Mouse (Mus musculus) MEL (cell line): ENCODE measurements around the gene Vwa8. TPM values are rescaled to one million over a fixed set of nuclear protein-coding genes. Genes with fewer than 3 reads are reported as not detected.

ENCODE experiments used
- DNase-seq: peaks from one replicate; pipeline ENCODE4 v3.0.0; 2011; ENCODE audit warnings: low read depth, low spot score
- H3K27ac ChIP-seq: 2 replicates; pipeline ENCODE4 v1.5.1; 2012; ENCODE audit warnings: low read depth, mild to moderate bottlenecking, control low read depth, low read length, moderate library complexity; ENCODE audit not compliant: control insufficient read depth
- H3K27me3 ChIP-seq, 2 experiments: fragments of 150-350 bp in 1 of 2; sonication (generic) in 1 of 2; 2 replicates each; pipeline ENCODE4 v1.6.1; 2012; ENCODE audit warnings: low read length in 2 of 2, mild to moderate bottlenecking in 2 of 2, improper control_type of control experiment in 1 of 2, moderate library complexity in 1 of 2; ENCODE audit not compliant: insufficient read depth in 2 of 2, control insufficient read depth in 1 of 2
- H3K36me3 ChIP-seq, 2 experiments: 2 replicates each; pipeline ENCODE4 v1.6.1; 2012 to 2014; ENCODE audit warnings: low read length in 2 of 2, improper control_type of control experiment in 1 of 2, inconsistent platforms in 1 of 2, mild to moderate bottlenecking in 1 of 2; ENCODE audit not compliant: insufficient read depth in 2 of 2, control insufficient read depth in 1 of 2
- H3K4me1 ChIP-seq, 2 experiments: fragments of 150-350 bp in 1 of 2; sonication (generic) in 1 of 2; 2 replicates each; pipeline ENCODE4 v1.6.1; 2012; ENCODE audit warnings: low read length in 2 of 2, improper control_type of control experiment in 1 of 2, mild to moderate bottlenecking in 1 of 2; ENCODE audit not compliant: insufficient read depth in 2 of 2, control insufficient read depth in 1 of 2
- H3K4me3 ChIP-seq, 2 experiments: fragments of 150-350 bp in 1 of 2; sonication (generic) in 1 of 2; 2 replicates each; pipeline ENCODE4 v1.5.1; 2012; ENCODE audit warnings: low read depth in 2 of 2, low read length in 2 of 2, mild to moderate bottlenecking in 2 of 2, moderate library complexity in 2 of 2, control low read depth in 1 of 2, improper control_type of control experiment in 1 of 2; ENCODE audit not compliant: control insufficient read depth in 1 of 2, insufficient read depth in 1 of 2
- H3K79me2 ChIP-seq: 2 replicates; pipeline ENCODE4 v1.6.1; 2012; ENCODE audit warnings: mild to moderate bottlenecking, low read length, moderate library complexity; ENCODE audit not compliant: control insufficient read depth, poor library complexity, insufficient read depth
- H3K9ac ChIP-seq: 2 replicates; pipeline ENCODE4 v1.6.1; 2012; ENCODE audit warnings: low read depth, mild to moderate bottlenecking, control low read depth, low read length, moderate library complexity; ENCODE audit not compliant: control insufficient read depth, poor library complexity, severe bottlenecking
- H3K9me3 ChIP-seq: fragments of 150-350 bp; sonication (generic); replicated peaks from 2 replicates; pipeline ENCODE4 v1.6.1; 2012; ENCODE audit warnings: mild to moderate bottlenecking, low read length, improper control_type of control experiment, moderate library complexity; ENCODE audit not compliant: insufficient read depth
- BHLHE40 ChIP-seq: IDR thresholded peaks from 2 replicates; pipeline ENCODE4 v1.6.1; 2012; ENCODE audit warnings: low read depth, mild to moderate bottlenecking, inconsistent platforms, low read length, improper control_type of control experiment, borderline replicate concordance
- CHD1 ChIP-seq: IDR thresholded peaks from 2 replicates; pipeline ENCODE4 v1.6.1; 2012; ENCODE audit warnings: low read depth, mild to moderate bottlenecking, inconsistent platforms, low read length, improper control_type of control experiment
- CHD2 ChIP-seq: IDR thresholded peaks from 2 replicates; pipeline ENCODE4 v1.6.1; 2011; ENCODE audit warnings: low read length, improper control_type of control experiment
- CTCF ChIP-seq, 3 experiments: IDR thresholded peaks in 2 of 3; conservative IDR thresholded peaks in 1 of 3; 2 replicates each; pipeline ENCODE4 v1.5.1; 2011 to 2012; ENCODE audit warnings: low read length in 3 of 3, low read depth in 2 of 3, mild to moderate bottlenecking in 2 of 3, improper control_type of control experiment in 1 of 3, inconsistent platforms in 1 of 3, mixed read lengths in 1 of 3, moderate library complexity in 1 of 3; ENCODE audit not compliant: control insufficient read depth in 1 of 3, insufficient read depth in 1 of 3, poor library complexity in 1 of 3, severe bottlenecking in 1 of 3
- ELF1 ChIP-seq: IDR thresholded peaks from 2 replicates; pipeline ENCODE4 v1.6.1; 2014; ENCODE audit warnings: low read depth, mild to moderate bottlenecking, inconsistent platforms, low read length, improper control_type of control experiment, moderate library complexity
- EP300 ChIP-seq, 2 experiments: IDR thresholded peaks; 2 replicates each; pipeline ENCODE4 v1.6.1; 2011; ENCODE audit warnings: improper control_type of control experiment in 2 of 2, low read length in 2 of 2, low read depth in 1 of 2, mild to moderate bottlenecking in 1 of 2
- GABPA ChIP-seq: IDR thresholded peaks from 2 replicates; pipeline ENCODE4 v1.6.1; 2012; ENCODE audit warnings: low read depth, mild to moderate bottlenecking, inconsistent platforms, low read length, improper control_type of control experiment, moderate library complexity
- GATA1 ChIP-seq: IDR thresholded peaks from 2 replicates; pipeline ENCODE4 v1.6.1; 2011; ENCODE audit warnings: low read depth, low read length, improper control_type of control experiment
- JUND ChIP-seq: IDR thresholded peaks from 2 replicates; pipeline ENCODE4 v1.6.1; 2011; ENCODE audit warnings: low read depth, mild to moderate bottlenecking, improper control_type of control experiment, low read length
- MAFK ChIP-seq: IDR thresholded peaks from 2 replicates; pipeline ENCODE4 v1.6.1; 2011; ENCODE audit warnings: low read depth, mild to moderate bottlenecking, low read length, improper control_type of control experiment, borderline replicate concordance
- MAX ChIP-seq: IDR thresholded peaks from 2 replicates; pipeline ENCODE4 v1.6.1; 2011; ENCODE audit warnings: low read length, improper control_type of control experiment
- MEF2A ChIP-seq: IDR thresholded peaks from 2 replicates; pipeline ENCODE4 v1.6.1; 2014; ENCODE audit warnings: low read depth, mild to moderate bottlenecking, inconsistent platforms, low read length, improper control_type of control experiment; ENCODE audit not compliant: poor library complexity, insufficient replicate concordance, severe bottlenecking; ENCODE audit errors: extremely low read depth
- MYB ChIP-seq: IDR thresholded peaks from 2 replicates; pipeline ENCODE4 v1.6.1; 2011; ENCODE audit warnings: mild to moderate bottlenecking, low read depth, low read length, improper control_type of control experiment
- MYC ChIP-seq: IDR thresholded peaks from 2 replicates; pipeline ENCODE4 v1.6.1; 2011; ENCODE audit warnings: low read depth, mild to moderate bottlenecking, low read length, improper control_type of control experiment, moderate library complexity
- NELFE ChIP-seq: IDR thresholded peaks from 2 replicates; pipeline ENCODE4 v1.6.1; 2011; ENCODE audit warnings: low read depth, low read length, improper control_type of control experiment
- NRF1 ChIP-seq: IDR thresholded peaks from 2 replicates; pipeline ENCODE4 v1.6.1; 2014; ENCODE audit warnings: low read depth, mild to moderate bottlenecking, inconsistent platforms, low read length, improper control_type of control experiment, moderate library complexity; ENCODE audit not compliant: poor library complexity, insufficient read depth, severe bottlenecking
- POLR2AphosphoS2 ChIP-seq: IDR thresholded peaks from 2 replicates; pipeline ENCODE4 v1.6.1; 2011; ENCODE audit warnings: low read length, improper control_type of control experiment
- RAD21 ChIP-seq: IDR thresholded peaks from 2 replicates; pipeline ENCODE4 v1.6.1; 2011; ENCODE audit warnings: mild to moderate bottlenecking, low read depth, low read length, improper control_type of control experiment
- RCOR1 ChIP-seq: IDR thresholded peaks from 2 replicates; pipeline ENCODE4 v1.6.1; 2012; ENCODE audit warnings: low read depth, mild to moderate bottlenecking, inconsistent platforms, low read length, improper control_type of control experiment
- SIN3A ChIP-seq: IDR thresholded peaks from 2 replicates; pipeline ENCODE4 v1.6.1; 2012; ENCODE audit warnings: low read length, improper control_type of control experiment, inconsistent platforms
- TCF12 ChIP-seq: IDR thresholded peaks from 2 replicates; pipeline ENCODE4 v1.6.1; 2014; ENCODE audit warnings: low read depth, mild to moderate bottlenecking, inconsistent platforms, low read length, improper control_type of control experiment, moderate library complexity
- USF2 ChIP-seq, 2 experiments: IDR thresholded peaks; 2 replicates each; pipeline ENCODE4 v1.6.1; 2011 to 2012; ENCODE audit warnings: improper control_type of control experiment in 2 of 2, low read length in 2 of 2, borderline replicate concordance in 1 of 2, inconsistent platforms in 1 of 2, low read depth in 1 of 2, mild to moderate bottlenecking in 1 of 2; ENCODE audit not compliant: insufficient read depth in 1 of 2
- ZC3H11A ChIP-seq: IDR thresholded peaks from 2 replicates; pipeline ENCODE4 v1.6.1; 2012; ENCODE audit warnings: low read depth, mild to moderate bottlenecking, inconsistent platforms, low read length, improper control_type of control experiment
- ZMIZ1 ChIP-seq: IDR thresholded peaks from 2 replicates; pipeline ENCODE4 v1.6.1; 2012; ENCODE audit warnings: low read depth, mild to moderate bottlenecking, inconsistent platforms, low read length, improper control_type of control experiment, moderate library complexity
- ZNF384 ChIP-seq: IDR thresholded peaks from 2 replicates; pipeline ENCODE4 v1.6.1; 2012; ENCODE audit warnings: low read depth, mild to moderate bottlenecking, inconsistent platforms, low read length, improper control_type of control experiment
- polyA plus RNA-seq, 2 experiments: library from polyadenylated mRNA; stranded (reverse) in 1 of 2; unstranded in 1 of 2; fragments of >175 nt in 1 of 2; fragments of >200 nt in 1 of 2; gene quantifications; 2 replicates each; pipeline versions ENCODE4 v1.2.1 to v1.2.4; 2012; ENCODE audit warnings: low replicate concordance in 2 of 2, low read depth in 1 of 2; ENCODE audit not compliant: insufficient read length in 2 of 2, insufficient read depth in 1 of 2, missing spikeins in 1 of 2
- total RNA-seq: library from RNA; depleted of rRNA; stranded (reverse); fragments of 300-350 nt; gene quantifications from 2 replicates; pipeline ENCODE4 v1.2.3, GENCODE M21; 2012

Vwa8 gene
- total and polyA plus RNA-seq, 3 experiments, result 12.4 to 19.6 TPM; not detected in 1

DNA sequence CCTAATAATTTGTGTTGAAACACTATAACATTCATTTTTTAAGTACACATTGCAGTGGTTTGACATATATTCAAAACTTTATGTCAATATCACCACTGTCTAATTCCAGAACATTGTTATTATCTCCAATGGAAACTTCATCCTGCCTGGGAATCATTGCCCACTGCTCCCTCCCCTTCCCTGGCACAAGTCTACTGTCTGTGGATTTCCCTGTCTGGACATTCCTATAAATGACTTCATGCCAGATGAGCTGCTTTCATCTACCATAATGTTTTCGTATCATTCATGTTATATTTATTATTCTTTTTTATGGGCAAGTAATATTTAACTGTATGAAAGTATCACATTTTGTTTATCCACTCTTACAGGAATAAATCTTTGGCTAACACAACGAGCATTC is 367.5 kb downstream of the Vwa8 start:
- Histone ChIP-seq H3K9me3 (no peaks in the 10 kb centered on the region), H3K36me3 (no peaks in the 10 kb centered on the region), H3K27me3 (no peaks in the 10 kb centered on the region; a peak in 1 of 4 replicates), H3K27ac (no peak overlapping the region), H3K4me1 (no peaks in the 10 kb centered on the region), H3K4me3 (no peak overlapping the region), H3K9ac (no peak overlapping the region), H3K79me2 (no peaks in the 10 kb centered on the region)
- DNase-seq, result no peak
- TF ChIP-seq ZNF384 (no peak), EP300 (IDR thresholded peaks at IDR 0.05; ENCODE audit: low read depth in 1 of 2, low read length in 2 of 2) (no peak), POLR2AphosphoS2 (no peak), MYB (no peak), MEF2A (no peak), SIN3A (no peak), MAX (no peak), ZC3H11A (no peak), CHD2 (no peak), NELFE (no peak), ZMIZ1 (no peak)

DNA sequence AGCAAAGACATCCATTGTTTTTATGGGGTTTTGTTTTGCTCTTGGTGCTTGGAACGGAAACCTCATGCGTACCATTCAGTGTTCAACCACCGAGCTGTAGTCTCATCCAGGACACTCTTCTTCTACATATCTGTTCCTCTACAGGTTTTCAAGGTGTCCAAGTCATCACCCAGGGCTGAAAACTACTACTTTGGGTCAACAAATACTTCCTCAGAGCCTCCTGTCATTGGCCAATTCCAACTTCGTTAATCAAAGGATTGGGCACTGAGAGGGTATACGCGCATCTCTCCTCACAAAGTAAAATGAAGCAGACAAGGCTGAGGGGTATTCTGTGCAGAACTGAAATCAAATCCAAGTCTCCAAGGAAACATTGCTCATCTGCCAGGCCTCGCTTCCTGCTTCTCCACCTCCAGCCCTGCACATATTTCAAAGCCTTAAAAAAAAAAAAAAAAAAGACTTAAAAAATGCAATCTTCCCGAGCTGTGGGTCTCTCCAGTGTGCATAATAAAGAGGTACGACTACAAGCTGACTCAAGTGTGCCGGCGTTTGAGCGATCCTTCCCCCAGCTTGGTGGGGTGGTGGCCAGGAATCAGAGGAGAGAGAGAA is 374.7 kb downstream of the Vwa8 start:
- no peaks in the 10 kb centered on the region for H3K4me1 ChIP-seq
- TF ChIP-seq BHLHE40 (no peak), GABPA (no peak), ELF1 (no peak), JUND (no peak), CTCF (IDR thresholded peaks at IDR 0.05 in 2 of 3, conservative IDR thresholded peaks at IDR 0.05 in 1 of 3; ENCODE audit: control insufficient read depth in 1 of 3, insufficient read depth in 1 of 3, low read depth in 2 of 3, low read length in 3 of 3, poor library complexity in 1 of 3, severe bottlenecking in 1 of 3) (no peak), CHD2 (no peak)
- no peak overlapping the region for H3K4me3 ChIP-seq
- no peaks in the 10 kb centered on the region; a peak in 1 of 4 replicates for H3K27me3 ChIP-seq
- no peaks in the 10 kb centered on the region for H3K9me3 ChIP-seq
- no peaks in the 10 kb centered on the region for H3K36me3 ChIP-seq
- H3K9ac ChIP-seq, result no peak overlapping the region
- no peak for DNase-seq
- H3K27ac ChIP-seq, result no peak overlapping the region
- H3K79me2 ChIP-seq, result no peaks in the 10 kb centered on the region

DNA sequence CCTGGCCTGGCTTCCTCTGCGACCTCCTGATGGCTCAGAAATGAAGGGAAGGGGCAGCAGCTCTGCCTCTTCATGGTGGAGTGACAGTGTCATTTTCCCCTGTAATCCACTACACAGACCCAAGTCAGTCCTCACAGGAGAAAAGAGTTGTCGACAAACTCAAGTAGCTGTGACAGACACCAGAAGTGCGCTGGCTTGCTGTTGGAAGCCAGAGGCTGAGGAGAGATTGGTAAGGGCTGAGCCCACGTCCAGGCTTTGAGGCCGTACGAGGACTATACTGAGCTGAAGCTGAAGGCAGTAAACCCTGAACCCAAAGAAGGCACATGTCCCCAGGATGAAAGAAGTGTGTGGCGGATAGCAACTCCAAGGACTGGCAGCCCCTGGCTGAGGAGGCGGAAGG is 376.6 kb downstream of the Vwa8 start:
- Histone ChIP-seq H3K27me3 (no peaks in the 10 kb centered on the region; a peak in 1 of 4 replicates), H3K79me2 (no peaks in the 10 kb centered on the region), H3K4me1 (no peaks in the 10 kb centered on the region), H3K36me3 (no peaks in the 10 kb centered on the region), H3K9me3 (no peaks in the 10 kb centered on the region), H3K27ac (no peak overlapping the region), H3K4me3 (no peak overlapping the region), H3K9ac (no peak overlapping the region)
- DNase-seq, result no peak
- no peak for TF ChIP-seq POLR2AphosphoS2
- no peak for TF ChIP-seq ZNF384
- no peak for TF ChIP-seq NRF1
- TF ChIP-seq RAD21, result no peak
- no peak for TF ChIP-seq USF2 (IDR thresholded peaks at IDR 0.05; ENCODE audit: borderline replicate concordance in 1 of 2, insufficient read depth in 1 of 2, low read depth in 1 of 2, low read length in 2 of 2)
- no peak for TF ChIP-seq MAFK
- TF ChIP-seq MYC, result no peak
- TF ChIP-seq ZMIZ1, result no peak
- no peak for TF ChIP-seq GABPA
- TF ChIP-seq GATA1, result no peak
- TF ChIP-seq CHD1, result no peak
- TF ChIP-seq JUND, result no peak
- TF ChIP-seq MEF2A, result no peak
- TF ChIP-seq MYB, result no peak
- TF ChIP-seq TCF12, result no peak
- no peak for TF ChIP-seq RCOR1
